Mouse (Mus musculus) MN1 (cell line): ENCODE data around the gene Rpl12.
A peak's percentile ranks its signal among the peaks of the same experiment; 100 is the strongest.

Experiments used
- DNase-seq: peaks from one replicate; pipeline ENCODE4 v3.0.0-alpha.2; 2016; ENCODE audit warnings: low spot score

Rpl12 gene

DNA sequence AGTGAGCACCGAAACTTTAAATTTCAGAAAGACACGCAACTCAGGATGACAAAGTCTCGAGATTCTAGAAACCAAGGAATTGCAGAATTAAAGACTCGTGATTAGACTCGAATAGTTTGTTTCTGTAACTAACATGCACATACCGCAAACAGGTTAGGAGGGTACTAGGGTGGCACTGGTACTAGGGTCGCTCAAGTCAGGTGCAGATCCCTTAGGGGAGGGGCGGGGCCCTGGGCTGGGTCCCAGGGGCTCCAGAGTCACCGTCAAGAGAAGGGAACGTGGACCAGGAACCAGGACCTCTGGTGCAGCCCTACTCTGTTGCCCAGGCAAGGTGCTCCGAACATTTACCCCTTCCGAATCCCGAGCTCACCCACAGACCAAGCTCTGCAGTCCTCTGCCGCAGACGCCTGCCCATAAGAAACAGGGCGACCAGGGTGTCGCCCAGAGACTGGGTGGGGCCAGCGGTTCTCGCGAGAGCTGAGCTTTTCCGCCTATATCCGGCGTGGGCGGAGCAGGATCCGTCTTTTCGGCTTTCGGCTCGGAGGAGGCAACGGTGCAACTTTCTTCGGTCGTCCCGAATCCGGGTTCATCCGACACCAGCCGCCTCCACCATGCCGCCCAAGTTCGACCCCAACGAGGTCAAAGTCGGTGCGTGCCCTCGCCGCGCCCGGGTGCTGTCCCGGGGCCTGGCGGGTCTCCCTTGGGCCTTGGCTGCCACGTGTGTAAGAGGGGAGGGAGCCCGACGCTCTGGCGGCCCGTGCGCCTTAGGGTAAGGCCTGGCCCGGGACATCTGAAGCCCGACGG, at the start of gene Rpl12, which contains the start of gene Lrsam1:
TSS of gene Rpl12 (plus strand) at position 368 of the 804 bp plus-strand sequence.
TSS of gene Lrsam1 (minus strand) at position 423 of the 804 bp plus-strand sequence.
- peak; percentile 96 for DNase-seq

GRCm38 (mm10) chr2:32911639-32912182, 49.6 kb upstream of the Rpl12 start:
- no peak for DNase-seq

DNA sequence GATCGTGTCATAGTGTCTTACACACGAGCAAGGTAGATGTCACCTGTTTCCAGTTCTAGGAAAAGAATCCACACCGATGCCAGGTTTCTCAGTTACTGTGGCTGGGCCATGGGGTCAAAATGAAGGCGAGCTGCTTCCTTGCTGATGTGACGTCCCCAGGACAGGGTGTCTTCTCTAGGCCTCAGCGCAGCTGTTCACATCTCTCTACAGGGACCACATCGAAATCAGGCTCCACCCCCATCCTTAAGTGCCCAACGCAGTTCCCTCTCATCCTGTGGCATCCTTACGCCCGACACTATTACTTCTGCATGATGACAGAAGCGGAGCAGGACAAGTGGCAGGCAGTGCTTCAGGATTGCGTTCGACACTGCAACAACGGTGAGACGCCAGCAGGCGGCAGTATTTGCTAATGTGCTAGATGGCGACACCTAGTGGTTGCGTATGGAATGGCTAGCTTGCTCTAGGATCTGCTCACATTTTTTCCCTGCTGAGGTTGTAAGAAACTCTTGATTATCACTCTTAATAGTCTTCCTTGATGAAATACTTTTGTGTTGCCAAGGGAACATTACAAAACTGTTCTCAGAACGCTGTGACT, 49.1 kb upstream of the Rpl12 start:
- DNase-seq = peak; percentile 94

GRCm38 (mm10) chr2:32914362-32914761, 47.0 kb upstream of the Rpl12 start:
- peak; percentile 53 for DNase-seq

DNA sequence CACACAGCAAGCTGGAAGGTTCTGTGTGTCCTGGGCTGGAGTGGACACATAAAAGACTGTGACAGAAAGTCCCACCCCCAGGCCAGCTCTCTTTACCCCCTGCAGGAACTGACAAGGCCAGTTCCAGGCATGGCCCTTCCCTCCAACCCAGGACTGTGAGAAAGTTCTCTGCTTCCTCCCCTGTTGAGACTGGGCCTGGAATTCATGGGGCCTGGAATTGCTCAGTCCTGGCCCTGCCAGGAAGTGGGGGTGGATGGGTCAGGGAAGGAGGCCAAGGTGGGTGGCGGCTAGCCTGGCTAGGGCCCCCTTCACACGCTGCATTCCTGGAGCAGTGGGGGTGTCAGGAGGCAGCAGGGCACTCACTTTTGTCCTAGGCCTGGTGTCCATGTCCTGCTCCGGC, 46.5 kb upstream of the Rpl12 start:
- DNase-seq = peak; percentile 41

DNA sequence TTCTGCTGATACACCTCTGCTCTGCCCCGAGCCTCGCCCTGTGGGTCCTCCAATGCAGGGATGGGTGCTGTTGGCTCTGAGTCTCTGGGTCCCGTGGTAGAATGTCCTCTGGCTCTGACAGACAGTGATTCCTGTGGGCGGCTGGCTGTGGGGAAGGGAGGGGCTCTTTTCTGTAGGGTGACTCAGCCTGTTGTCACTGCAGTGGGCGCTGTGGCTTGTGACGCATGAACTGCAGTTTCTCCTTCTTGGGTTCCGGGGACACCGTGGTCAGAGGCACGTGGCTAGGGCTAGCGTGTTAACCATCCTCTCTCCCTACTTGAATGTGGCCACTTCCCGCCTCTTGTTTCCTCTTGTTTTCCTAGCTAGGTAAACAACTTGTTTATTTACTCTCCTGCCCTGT, 43.8 kb upstream of the Rpl12 start:
- peak; percentile 50 for DNase-seq

- no peak for DNase-seq
Observed at GRCm38 (mm10) chr2:32918391-32918790, 43.0 kb upstream of the Rpl12 start.

GRCm38 (mm10) chr2:32921235-32921634, 40.1 kb upstream of the Rpl12 start:
- no peak for DNase-seq

DNA sequence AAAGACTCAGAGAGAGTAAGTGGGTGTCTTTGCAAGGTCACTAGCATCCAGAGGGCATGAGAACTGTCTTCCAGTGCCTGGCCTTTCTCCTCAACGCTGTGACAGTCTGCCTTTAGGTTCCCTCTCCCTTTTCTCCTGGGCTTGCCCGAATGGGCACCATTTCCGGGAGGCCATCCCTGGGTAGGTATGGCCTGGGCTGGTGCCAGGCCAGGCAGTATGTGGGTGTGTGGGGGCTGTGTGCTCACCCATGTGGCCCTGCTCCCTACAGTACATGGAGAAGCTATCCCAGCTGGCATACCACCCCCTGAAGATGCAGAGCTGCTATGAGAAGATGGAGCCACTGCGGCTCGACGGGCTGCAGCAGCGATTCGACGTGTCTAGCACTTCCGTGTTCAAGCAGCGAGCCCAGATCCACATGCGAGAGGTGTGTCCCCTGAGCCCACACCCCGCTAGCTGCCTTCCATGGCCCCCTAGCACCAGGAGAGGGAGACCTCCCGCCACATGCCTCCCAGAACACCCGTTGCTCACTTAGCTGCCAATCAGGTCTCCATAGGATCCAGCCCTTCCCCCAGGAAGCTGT, 39.5 kb upstream of the Rpl12 start:
- DNase-seq = no peak

DNA sequence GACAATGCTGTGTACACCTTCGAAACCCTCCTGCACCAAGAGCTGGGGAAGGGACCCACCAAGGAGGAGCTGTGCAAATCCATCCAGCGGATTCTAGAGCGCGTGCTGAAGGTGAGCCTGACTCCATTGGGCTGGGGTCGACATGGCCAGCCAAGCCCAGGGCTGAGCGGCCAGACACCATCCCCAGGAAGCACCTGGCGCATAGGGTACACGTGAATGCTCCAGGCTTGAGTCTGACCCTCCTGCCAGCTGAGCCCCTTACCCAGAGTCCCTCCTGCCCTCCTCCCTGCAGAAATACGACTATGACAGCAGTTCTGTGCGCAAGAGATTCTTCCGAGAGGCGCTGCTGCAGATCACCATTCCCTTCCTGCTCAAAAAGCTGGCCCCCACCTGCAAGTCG, 38.8 kb upstream of the Rpl12 start:
- DNase-seq = no peak

- no peak for DNase-seq
Observed at GRCm38 (mm10) chr2:32923551-32924250, 37.7 kb upstream of the Rpl12 start.

DNA sequence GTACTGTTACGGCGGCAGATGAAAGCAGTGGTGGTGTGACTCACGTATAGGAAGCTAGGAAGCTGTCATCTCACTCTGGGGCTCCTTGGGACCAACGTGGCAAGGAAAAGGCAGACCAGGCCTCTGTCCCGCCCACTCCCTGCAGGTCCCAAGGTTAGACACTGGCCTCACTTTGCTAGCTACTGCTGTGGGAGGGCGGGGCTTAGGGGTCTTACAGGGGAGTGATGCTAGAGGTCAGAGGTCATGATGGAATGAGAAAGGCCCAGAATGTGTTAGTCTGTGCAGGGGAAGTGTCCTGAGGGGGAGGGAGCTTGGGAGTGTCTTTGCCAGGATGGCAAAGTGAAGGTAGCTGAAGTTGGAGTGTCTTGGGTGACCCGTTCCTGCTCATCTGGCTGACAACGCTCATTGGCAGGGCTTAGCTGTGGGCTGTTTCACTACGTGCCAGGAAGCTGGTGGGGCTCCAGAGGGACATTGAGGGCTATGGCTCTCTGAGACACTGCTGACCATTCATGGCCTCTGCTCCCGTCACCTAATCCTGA, 37.0 kb upstream of the Rpl12 start:
- DNase-seq = no peak

DNA sequence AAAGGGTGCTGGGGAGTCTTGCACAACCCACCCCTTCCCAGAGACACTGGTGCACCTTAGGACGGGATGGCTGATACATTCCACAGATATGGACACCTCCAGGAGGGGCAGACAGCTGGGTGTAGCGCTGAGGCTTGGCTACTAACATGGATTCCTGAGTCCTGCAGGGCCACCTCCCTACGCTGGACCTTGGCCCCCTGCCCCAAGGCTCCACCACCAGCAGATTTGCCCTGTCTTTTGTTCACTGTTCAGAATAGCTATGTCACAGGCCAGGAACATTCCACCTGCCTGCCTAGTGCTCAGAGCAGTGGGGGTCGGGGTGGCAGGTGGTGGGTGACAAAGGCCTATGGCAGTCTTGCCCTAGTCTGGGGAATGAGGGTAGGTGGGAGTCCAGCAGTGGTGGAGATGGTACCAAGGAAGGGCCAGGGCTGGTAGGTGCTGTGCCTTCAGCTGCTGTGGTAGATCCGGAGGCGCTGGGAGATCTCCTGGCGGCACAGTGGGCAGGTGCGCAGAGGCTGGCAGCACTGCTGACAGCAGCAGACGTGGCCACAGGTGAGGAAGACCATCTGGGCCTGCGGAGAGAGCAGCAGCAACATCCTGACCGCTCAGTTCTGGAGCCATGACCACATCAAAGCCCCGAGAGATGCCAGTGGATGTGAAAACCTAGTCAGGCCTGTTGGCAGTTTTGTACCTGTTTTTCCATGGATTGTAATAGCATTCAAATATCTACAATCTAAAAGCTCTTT, 34.9 kb upstream of the Rpl12 start:
- DNase-seq = no peak

DNA sequence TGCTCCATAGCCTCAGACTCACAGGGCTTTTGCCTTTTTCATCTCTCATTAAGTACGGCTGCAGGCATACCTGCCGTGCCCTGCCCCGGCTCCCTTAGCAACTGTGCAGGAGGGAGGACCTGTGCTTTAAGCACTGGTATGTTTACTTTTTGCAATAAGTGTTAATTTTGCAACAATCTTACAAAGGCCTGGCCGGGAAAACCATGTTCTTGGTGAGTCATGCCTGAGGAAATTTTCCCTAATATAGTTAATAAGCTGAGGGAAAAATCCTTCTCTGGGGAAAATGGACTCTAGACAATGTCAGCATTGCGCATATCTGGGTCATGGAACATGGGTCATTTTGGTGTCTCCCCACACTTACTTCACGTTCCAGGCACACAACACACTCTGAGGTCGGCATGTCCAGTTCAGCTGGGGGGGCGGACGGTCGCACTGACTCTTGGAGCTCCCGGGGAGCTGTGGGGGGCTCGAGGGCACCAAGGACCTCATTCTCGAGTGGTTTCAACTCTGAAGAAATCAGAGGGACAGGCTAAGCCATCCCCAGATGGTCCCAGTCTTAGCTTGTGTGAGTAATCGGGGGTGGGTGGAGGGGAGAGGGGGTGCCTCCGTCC, 33.6 kb upstream of the Rpl12 start:
- no peak for DNase-seq

GRCm38 (mm10) chr2:32928235-32928946, 33.0 kb upstream of the Rpl12 start:
- peak; percentile 80 for DNase-seq

DNA sequence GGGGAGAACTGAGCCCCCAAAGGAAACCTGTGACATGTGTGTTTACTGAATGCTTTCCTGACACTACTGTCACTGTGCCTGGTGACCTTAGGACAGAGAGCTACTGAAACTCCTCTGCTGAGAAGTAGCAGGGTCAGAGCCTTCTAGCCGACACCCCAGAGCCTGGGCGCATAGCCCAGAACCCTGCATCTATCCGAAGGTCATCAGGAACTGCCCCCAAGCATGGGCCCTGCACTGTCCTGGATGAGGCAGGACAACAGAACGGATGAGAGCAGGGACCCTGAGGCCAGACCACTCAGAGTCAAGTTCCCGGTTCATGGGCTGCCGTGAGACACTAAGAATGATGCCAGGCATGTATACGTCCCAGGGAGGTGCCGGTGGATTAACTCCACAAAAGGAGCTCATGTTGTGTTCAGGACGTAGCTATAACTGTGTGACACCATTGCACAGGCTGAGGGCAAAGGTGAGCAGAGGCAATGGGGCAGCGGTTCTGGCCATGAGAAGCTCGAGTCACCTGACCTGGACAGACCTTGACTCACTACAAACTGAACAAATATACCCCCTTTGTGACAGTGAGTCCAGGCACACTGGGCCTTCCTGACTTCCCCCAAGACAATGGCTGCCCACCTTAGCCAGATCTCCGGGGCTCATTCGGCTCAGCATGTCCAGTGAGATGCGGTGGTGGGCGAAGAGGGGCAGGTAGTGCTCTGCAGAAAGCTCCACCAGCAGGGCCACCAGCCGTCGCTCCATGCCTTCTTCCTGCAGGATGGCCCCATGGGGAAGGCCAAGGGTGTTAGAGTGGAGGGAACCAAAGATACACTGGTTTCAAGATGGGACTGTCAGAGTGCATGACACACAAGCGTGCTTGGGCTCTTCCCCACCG, 32.2 kb upstream of the Rpl12 start:
- no peak for DNase-seq

DNA sequence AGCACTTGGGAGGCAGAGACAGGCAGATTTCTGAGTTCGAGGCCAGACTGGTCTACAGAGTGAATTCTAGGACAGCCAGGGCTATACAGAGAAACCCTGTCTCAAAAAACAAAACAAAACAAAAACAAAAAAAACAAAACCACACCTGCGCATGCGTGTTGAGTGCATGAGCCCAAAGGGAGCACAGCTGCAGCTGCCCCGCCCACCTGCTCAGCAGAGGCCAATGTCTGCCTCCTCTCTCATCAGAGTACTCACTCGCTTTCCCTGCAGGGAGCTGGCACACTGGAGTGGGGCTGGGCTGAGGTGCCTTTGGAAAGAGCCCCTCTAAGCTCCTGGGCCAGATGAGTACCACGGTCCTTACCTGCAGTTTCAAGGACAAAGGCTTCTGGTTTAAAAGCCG, 29.6 kb upstream of the Rpl12 start:
- DNase-seq = no peak

DNA sequence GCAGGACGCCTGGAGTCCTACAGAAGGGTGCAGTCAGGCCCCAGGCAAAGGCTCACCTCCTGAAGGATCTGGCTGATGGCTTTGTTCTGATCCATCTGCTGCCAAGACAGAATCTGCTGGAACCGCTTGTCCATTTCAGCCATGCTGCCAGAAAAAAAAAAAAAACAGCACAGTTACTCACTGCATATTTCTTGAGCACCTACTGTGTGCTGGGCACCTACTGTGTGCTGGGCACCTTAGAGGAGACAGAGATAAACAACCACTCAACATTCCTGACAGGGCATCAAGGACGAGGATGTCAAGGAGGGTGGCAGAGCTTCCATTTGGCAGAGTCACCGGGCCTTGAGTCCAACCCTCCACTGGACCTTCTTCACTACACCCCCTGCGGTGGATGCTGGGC, 22.6 kb upstream of the Rpl12 start:
- no peak for DNase-seq

- DNase-seq = peak; percentile 26
Observed at GRCm38 (mm10) chr2:32939418-32939817, 21.9 kb upstream of the Rpl12 start.
